Mouse (Mus musculus): ENCODE results near the gene Atp8a1. TPM values are rescaled to one million over a fixed set of nuclear protein-coding genes. Genes with fewer than 3 reads are reported as not detected.

Atp8a1 gene
- total RNA-seq, 2 experiments from 2014 or later, result 171 to 190 TPM

DNA sequence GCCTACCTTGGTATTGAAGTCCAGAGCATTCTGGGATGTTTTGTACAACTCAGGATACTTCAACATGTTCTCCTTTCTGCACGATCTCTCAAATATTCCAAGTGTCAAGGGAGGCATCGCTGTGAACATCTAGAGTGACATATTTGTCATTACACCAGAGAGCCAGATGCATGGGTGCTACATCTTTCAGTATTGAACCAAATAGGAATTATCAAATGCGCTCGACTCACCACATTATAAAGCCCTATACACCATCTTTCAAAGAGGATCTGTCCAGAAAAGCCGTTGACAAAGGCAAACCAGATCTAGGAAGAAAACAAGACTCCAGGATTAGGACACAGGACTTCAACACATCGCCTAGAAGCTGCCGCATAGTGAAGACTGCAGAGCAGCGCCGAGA is 187.4 kb downstream of the Atp8a1 start:
- no peak for TF ChIP-seq CTCF (IDR thresholded peaks at IDR 0.05)
- no peak overlapping the region for H3K4me3 ChIP-seq
- intact Hi-C loops (cut with DNase I), result no loop called here
- no peak for DNase-seq (ENCODE audit: extremely low spot score in 1 of 2, low spot score in 2 of 2)
- H3K27ac ChIP-seq, result no peak overlapping the region

DNA sequence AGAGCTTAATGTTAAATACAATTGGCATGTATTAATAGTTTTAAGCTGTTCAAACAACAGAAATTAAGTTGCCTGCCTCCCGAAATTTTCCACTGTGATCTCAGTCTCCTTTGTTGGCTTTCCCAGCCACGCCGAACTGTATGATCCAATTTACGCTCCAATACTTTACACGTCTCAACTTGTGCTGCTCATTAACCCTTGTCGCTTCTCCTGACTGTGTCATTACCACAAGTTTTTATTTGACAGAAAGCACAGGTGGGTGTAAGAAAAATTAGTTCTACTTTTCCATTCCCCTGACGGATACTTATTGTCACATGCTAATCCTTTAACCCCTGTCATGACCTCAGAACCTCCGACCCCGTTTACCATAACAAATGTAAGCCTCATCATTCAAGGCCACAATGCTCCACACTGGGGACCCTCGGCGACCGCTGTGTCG is 190.4 kb downstream of the Atp8a1 start:
- intact Hi-C loops (cut with DNase I), result no loop called here
- no peak overlapping the region for H3K4me3 ChIP-seq
- TF ChIP-seq CTCF (IDR thresholded peaks at IDR 0.05), result no peak
- DNase-seq (ENCODE audit: extremely low spot score in 1 of 2, low spot score in 2 of 2), result no peak
- no peak overlapping the region for H3K27ac ChIP-seq

DNA sequence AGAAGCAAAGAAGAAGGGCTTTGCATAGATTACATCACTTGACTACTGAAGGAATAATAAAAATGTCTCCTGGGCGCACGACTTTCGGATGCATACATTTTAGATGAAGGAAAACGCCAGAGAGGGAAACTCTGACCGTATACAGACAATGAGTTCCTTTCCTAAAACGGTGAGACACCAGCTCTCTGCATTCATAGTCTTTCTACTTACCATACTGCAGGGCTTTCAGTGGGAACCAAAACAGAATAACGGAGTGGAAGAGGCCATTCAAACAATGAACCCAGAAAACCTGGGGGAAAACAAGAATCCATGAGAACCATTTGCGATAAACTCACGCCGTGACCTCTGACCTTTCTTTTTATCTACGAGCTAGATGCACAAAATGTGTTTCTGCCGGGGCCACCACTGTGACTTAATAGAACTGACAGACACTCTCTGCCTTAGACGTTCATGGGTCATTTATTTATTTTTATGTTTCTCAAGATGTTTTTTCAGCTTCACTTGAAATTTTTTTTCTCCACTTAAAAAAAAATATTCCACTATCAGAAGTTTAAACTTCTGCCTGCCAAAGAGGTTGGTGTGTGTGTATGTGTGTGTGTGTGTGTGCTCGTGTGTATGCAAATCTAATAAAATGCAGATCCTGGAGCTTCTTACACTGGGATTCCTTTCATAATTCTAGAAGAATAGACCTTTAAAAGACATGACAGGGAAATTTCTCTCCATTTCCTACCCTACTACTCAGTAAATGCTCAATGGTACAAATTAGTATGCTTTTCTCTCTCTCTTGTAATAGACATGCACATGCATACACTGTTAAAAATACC is 191.3 kb downstream of the Atp8a1 start:
- Histone ChIP-seq H3K4me3 (no peak overlapping the region), H3K27ac (no peak overlapping the region)
- TF ChIP-seq CTCF (IDR thresholded peaks at IDR 0.05), result no peak
- DNase-seq (ENCODE audit: extremely low spot score in 1 of 2, low spot score in 2 of 2), result no peak
- intact Hi-C loops (cut with DNase I), result no loop called here

DNA sequence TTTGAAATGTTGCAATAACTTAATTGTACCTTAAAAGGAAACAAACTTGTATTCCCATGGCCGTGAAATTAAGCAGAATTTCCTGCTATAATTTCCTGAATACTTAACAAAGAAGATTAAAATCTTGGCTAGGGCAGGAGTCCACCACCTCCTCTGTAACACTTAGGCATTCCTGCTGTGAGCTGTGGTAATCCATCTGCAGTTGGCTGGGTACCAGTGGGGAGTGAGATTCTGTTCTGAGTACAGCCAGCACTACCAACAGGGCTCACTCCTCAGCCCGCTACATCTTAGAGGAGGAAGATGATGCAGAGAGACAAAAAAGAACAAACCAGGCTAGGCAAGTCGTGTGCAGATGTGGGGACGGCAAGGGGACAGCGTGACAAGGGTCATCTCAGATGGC is 192.7 kb downstream of the Atp8a1 start:
- DNase-seq (ENCODE audit: extremely low spot score in 1 of 2, low spot score in 2 of 2), result no peak
- TF ChIP-seq CTCF (IDR thresholded peaks at IDR 0.05), result no peak
- Histone ChIP-seq H3K4me3 (no peak overlapping the region), H3K27ac (no peak overlapping the region)
- intact Hi-C loops (cut with DNase I), result no loop called here

DNA sequence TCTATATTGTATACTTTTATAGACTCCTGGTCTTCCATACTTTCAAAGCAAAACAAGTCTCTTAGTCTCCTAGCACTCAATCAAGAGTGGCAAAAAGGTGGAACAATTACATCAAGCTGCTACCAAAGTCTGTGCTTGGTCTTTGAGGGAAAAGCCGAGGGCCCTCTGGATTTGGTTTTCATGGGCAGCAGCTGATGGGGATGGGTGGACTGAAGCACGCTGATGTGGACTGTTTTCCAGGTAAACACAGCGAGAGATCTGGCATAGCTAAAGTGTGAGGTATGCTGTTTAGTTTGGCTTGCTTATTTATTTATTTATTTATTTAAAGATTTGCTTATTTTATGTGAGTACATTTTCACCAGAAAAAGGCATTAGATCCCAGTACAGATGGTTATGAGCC is 193.7 kb downstream of the Atp8a1 start:
- Histone ChIP-seq H3K4me3 (no peak overlapping the region), H3K27ac (no peak overlapping the region)
- no peak for DNase-seq (ENCODE audit: extremely low spot score in 1 of 2, low spot score in 2 of 2)
- intact Hi-C loops (cut with DNase I), result no loop called here
- TF ChIP-seq CTCF (IDR thresholded peaks at IDR 0.05), result no peak

DNA sequence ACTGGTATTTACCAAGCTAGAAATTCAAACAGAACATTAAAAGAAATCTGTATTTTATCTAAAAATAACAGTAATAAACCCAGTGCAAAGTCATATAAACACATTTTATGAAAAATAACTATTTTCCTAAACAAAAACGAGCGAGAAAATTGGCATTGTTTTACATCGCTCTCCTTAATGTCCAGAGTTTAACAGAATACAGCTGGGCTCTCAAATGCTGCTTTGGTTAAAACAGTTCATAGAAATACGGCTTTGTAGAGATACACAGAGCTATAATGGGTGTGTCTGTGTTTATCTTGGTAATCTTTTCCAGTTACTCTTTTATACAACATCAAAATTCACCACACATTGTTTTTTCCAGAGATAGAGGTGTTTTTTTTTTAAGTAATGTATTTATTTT is 194.8 kb downstream of the Atp8a1 start:
- no peak for DNase-seq (ENCODE audit: extremely low spot score in 1 of 2, low spot score in 2 of 2)
- no peak for TF ChIP-seq CTCF (IDR thresholded peaks at IDR 0.05)
- Histone ChIP-seq H3K4me3 (no peak overlapping the region), H3K27ac (no peak overlapping the region)
- intact Hi-C loops (cut with DNase I), result no loop called here

DNA sequence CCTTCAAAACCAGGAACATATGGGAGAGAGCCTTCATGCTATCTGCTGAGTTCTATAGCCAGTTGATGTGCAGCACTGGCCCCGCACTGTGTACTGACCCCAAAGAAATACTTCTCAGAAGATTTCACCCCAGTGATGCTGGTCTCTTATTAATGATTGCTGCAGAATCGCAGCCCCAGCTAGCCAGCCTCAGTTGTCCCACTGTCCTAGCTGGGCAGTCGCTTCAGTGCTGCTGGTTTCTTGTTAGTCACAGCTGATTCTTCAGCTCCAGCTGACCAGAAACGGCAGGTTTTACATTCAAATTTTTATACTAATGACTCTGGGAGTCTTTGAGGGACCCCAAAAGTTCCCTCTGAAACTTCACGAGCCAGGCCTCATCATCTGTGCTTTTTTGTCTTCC is 197.2 kb downstream of the Atp8a1 start:
- H3K4me3 ChIP-seq, result no peak overlapping the region
- no peak overlapping the region for H3K27ac ChIP-seq
- intact Hi-C loops (cut with DNase I), result no loop called here
- DNase-seq (ENCODE audit: extremely low spot score in 1 of 2, low spot score in 2 of 2), result no peak
- no peak for TF ChIP-seq CTCF (IDR thresholded peaks at IDR 0.05)

DNA sequence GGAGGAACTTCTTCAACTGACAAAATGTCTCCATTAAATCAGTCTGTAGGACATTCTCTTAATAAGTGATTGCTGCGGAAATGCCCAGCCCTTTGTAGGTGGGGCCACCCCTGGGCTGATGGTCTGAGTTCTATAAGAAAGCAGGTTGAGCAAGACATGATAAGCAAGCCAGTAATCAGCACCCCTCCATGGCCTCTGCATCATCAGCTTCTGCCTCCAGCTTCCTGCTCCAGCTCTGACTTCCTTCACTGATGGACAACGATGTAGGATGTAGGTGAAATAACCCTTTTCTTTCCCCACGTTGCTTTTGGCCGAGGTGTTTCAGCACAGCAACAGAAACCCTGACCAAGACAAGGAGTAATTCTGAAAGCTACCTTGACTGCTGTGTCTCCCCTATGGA is 198.1 kb downstream of the Atp8a1 start:
- DNase-seq (ENCODE audit: extremely low spot score in 1 of 2, low spot score in 2 of 2), result no peak
- no peak for TF ChIP-seq CTCF (IDR thresholded peaks at IDR 0.05)
- intact Hi-C loops (cut with DNase I), result no loop called here
- H3K27ac ChIP-seq, result no peak overlapping the region
- no peak overlapping the region for H3K4me3 ChIP-seq

DNA sequence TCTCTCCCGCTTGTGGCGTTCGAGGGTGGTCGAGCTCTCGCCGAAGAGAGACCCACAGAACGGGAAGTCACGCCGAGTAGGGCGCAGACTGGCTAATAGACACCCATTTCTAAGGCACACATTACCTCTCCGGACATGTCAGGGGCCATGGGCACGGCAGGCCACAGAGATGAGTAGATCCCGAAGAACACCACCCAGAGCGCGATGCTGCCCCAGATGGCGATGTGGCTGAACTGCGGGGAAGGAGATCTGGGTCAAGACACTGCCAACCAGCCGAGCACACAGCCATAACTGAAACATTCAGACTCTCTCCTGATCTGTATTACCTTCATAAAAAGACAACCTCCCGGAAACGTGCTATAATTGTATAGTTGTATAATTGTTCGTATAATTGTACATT is 199.7 kb downstream of the Atp8a1 start:
- Histone ChIP-seq H3K27ac (no peak overlapping the region), H3K4me3 (no peak overlapping the region)
- peak; percentile 42 for TF ChIP-seq CTCF (IDR thresholded peaks at IDR 0.05)
- peak in 1 of 2 experiments; percentile 36 for DNase-seq (ENCODE audit: extremely low spot score in 1 of 2, low spot score in 2 of 2)
- intact Hi-C loops (cut with DNase I), result no loop called here

DNA sequence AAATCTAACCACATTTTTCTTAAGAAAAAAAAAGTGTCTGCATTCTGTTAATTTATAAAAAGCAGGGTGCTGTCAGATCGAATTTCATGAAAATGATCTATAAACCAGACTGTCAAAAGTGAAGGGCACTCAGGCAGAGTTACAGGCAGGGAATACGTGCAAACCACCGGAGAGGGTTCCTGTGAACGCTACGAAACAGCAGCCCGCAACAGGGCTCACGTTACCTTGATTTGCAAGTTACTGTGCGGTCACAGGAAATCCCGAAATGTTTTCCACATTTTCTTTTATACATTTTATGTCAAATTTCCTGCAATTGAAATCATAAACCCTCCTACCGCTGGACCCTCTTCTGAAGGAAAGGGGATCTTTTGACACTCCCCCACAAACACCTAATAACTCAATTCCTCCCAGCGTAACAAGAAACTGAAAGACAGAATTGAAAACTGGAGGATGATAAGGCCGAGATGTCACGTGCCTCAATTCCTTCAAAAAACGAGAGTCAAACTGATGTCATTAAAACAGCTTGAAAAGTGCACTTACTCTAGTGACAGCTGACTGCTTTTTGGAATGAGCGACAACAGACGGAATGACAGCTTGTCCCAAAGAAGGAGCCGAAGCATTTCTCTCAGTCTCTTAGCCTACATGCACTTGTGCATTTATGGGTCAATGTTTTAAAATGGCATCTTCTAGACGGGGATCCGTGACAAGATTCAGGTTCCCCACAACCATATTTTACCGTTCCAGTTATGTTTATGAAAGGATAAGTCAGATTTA is 200.3 kb downstream of the Atp8a1 start:
- intact Hi-C loops (cut with DNase I), result no loop called here
- no peak for TF ChIP-seq CTCF (IDR thresholded peaks at IDR 0.05)
- no peak overlapping the region for H3K27ac ChIP-seq
- no peak overlapping the region for H3K4me3 ChIP-seq
- no peak for DNase-seq (ENCODE audit: extremely low spot score in 1 of 2, low spot score in 2 of 2)

DNA sequence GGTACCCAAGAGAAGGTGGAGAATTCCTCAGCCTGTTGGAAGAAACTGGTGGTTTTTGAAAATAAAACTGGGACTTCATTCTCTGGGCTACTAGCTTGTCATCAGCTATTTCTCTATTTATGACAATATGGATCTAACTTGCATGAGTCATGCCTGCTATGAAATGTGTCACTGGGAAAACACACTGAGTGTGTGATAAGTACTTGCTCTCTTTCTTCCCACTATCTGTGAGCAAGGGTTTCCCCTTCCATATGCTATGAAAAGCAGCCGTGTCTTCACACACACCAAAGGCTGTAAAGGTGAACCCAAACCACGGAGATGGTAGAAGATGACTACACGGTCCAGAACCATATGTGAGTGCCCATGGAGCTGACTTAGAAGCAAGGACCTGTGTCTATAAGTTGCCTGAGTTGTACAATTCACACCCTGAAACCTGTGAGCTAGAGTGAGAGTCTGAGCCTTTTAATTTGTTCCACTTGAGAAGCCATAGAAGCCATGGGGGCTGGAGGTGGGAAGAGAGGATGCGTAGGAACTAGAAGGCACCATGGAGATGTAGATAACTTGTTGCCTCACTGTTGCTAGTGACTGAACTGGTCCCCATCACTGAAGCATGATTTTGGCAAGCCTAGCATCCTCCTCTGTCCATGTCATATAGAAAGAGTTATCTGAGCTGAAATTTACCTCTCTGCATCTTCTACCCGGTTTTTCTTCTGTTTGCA is 203.5 kb downstream of the Atp8a1 start:
- TF ChIP-seq CTCF (IDR thresholded peaks at IDR 0.05), result no peak
- no peak overlapping the region for H3K4me3 ChIP-seq
- intact Hi-C loops (cut with DNase I), result loop anchor here (5.0 kb wide), 1 partner anchor 54 kb away; no protein-coding TSS in a partner anchor
- no peak overlapping the region for H3K27ac ChIP-seq
- no peak for DNase-seq (ENCODE audit: extremely low spot score in 1 of 2, low spot score in 2 of 2)

Measured in left cerebral cortex, adult 2 months (tissue).